ENCODE assay signal across 16 mouse cellular contexts in the genomic region with DNA sequence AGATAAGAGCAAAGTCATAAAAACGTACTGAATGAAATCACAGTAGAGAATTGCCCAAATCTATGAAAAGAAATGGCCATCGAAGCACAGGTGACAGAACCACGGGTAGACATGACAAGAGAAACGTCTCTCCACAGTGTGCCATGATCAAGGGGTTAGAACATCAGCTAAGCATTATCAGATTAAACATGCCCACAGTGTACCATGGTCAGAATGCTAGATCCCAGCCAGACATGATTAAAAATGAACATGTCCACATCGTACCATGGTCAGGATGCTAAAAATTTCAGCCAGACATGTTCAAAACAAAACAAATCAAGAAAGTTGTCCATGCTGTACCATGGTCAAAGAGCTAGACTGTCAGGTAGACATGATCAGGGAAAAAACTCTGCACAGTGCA.
"Had no signal": no experiment of that assay in that cellular context is flagged by ENCODE, and none has a peak within 500 bp of the region (broad histone marks: within the 10 kb centered on the region; RNA-seq: fewer than 3 reads in every experiment).

No protein-coding gene starts in this region.

- H3K4me3 ChIP-seq: neural tube, embryonic 13.5 days; neural tube, embryonic 15.5 days; stomach, embryonic 15.5 days had no signal

- H3K9me3 ChIP-seq: neural tube, embryonic 13.5 days; neural tube, embryonic 15.5 days; stomach, embryonic 15.5 days had no signal

- H3K4me2 ChIP-seq: neural tube, embryonic 13.5 days; neural tube, embryonic 15.5 days; stomach, embryonic 15.5 days had no signal

- H3K4me1 ChIP-seq: neural tube, embryonic 15.5 days; stomach, embryonic 15.5 days had no signal

- H3K9ac ChIP-seq: neural tube, embryonic 13.5 days; neural tube, embryonic 15.5 days; stomach, embryonic 15.5 days had no signal

- DNase-seq: retina, postnatal 1 day; right cerebral cortex, adult 18-20 months; right cerebral cortex, postnatal 14 days; right cerebral cortex, postnatal 25 days; right cerebral cortex, postnatal 4 days; spleen, adult 18-20 months; thymus, adult 18-20 months; thymus, adult 2 months; thymus, postnatal 14 days; thymus, postnatal 25 days; thymus, postnatal 36 days; thymus, postnatal 4 days had no signal

- H3K36me3 ChIP-seq: neural tube, embryonic 13.5 days; neural tube, embryonic 15.5 days; stomach, embryonic 15.5 days had no signal

- H3K27me3 ChIP-seq: neural tube, embryonic 13.5 days; neural tube, embryonic 15.5 days; stomach, embryonic 15.5 days had no signal

- H3K27ac ChIP-seq: neural tube, embryonic 13.5 days; neural tube, embryonic 15.5 days; stomach, embryonic 15.5 days; stomach, postnatal 0 days had no signal
